Mouse (Mus musculus) limb, embryonic 13.5 days (tissue): ENCODE measurements at regions not wholly inside any gene's neighbourhood (a gene's known extent, or its start where the extent isn't known, plus 50 kb on each side); places are given as distances from the start of the nearest gene placed in this dataset.
"Not testable (repeated sequence)": the region's sequence is repeated elsewhere in the genome, so short reads cannot be mapped to it uniquely, and the experiment has no call there.

ENCODE experiments used
- ATAC-seq: fragments of 200-750 bp; cut with Nextera tagmentation; 2 replicates; pipeline ENCODE4 v1.8.0; 2017; ENCODE audit warnings: low read depth, moderate number of reproducible peaks, moderate TSS enrichment; ENCODE audit not compliant: low FRiP score
- H3K27ac ChIP-seq: fragments of 300-500 bp; sonication (generic); 2 replicates; pipeline ENCODE4 v1.5.1; 2015; ENCODE audit warnings: inconsistent platforms, mild to moderate bottlenecking, moderate library complexity
- H3K27me3 ChIP-seq: fragments of 300-500 bp; sonication (generic); 2 replicates; pipeline ENCODE4 v1.6.1; 2015; ENCODE audit warnings: mild to moderate bottlenecking, inconsistent platforms
- H3K36me3 ChIP-seq: fragments of 300-500 bp; sonication (generic); 2 replicates; pipeline ENCODE4 v1.6.1; 2015; ENCODE audit warnings: inconsistent platforms, mild to moderate bottlenecking, moderate library complexity
- H3K4me1 ChIP-seq: fragments of 300-500 bp; sonication (generic); 2 replicates; pipeline ENCODE4 v1.6.1; 2015; ENCODE audit warnings: inconsistent platforms
- H3K4me2 ChIP-seq: fragments of 300-500 bp; sonication (generic); replicated peaks from 2 replicates; pipeline ENCODE4 v1.6.1; 2015; ENCODE audit warnings: inconsistent platforms, mild to moderate bottlenecking, moderate library complexity
- H3K4me3 ChIP-seq: fragments of 300-500 bp; sonication (generic); 2 replicates; pipeline ENCODE4 v1.5.1; 2015; ENCODE audit warnings: moderate library complexity, mild to moderate bottlenecking, inconsistent platforms
- H3K9ac ChIP-seq: fragments of 300-500 bp; sonication (generic); 2 replicates; pipeline ENCODE4 v1.6.1; 2015; ENCODE audit warnings: mild to moderate bottlenecking, inconsistent platforms
- H3K9me3 ChIP-seq: fragments of 300-500 bp; sonication (generic); 2 replicates; pipeline ENCODE4 v1.6.1; 2016; ENCODE audit warnings: inconsistent platforms
- WGBS: fragments of 180-500 bp; shearing (Covaris S2); methylation state at CpG from one replicate; pipeline ENCODE4 v1.1.7; 2015; 5-methylcytosine and 5-hydroxymethylcytosine counted together

DNA sequence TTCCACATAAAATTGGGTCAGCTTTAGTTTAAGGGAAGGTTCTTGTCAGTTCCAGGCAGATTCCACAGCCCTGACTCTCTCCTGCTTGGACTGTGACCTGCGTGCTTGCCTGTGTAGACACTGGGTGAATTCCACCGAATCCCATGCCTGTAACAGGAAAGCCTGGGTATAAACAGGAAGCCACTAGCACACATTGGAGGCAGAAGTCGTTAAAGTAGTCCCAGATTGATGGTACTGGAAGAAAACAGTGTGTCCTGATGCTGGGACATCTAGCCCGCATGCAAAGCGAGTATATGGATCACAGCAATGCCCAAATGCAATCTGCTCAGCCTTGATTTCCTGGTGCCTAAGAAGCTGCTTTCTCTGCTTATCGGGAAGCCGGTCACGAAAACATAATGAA is 65.4 kb upstream of the Emcn start:
- no peak overlapping the region for H3K4me3 ChIP-seq
- no peaks in the 10 kb centered on the region; the same call in 1 of the 2 replicates for H3K27me3 ChIP-seq
- H3K9me3 ChIP-seq = no peaks in the 10 kb centered on the region
- no peaks in the 10 kb centered on the region for H3K36me3 ChIP-seq
- H3K4me2 ChIP-seq = no peak overlapping the region
- no peak overlapping the region for H3K9ac ChIP-seq
- no peak overlapping the region for H3K27ac ChIP-seq
- ATAC-seq = no peak
- no peaks in the 10 kb centered on the region for H3K4me1 ChIP-seq
- 78% methylated on average over 8 of the region's 8 CpGs for WGBS

DNA sequence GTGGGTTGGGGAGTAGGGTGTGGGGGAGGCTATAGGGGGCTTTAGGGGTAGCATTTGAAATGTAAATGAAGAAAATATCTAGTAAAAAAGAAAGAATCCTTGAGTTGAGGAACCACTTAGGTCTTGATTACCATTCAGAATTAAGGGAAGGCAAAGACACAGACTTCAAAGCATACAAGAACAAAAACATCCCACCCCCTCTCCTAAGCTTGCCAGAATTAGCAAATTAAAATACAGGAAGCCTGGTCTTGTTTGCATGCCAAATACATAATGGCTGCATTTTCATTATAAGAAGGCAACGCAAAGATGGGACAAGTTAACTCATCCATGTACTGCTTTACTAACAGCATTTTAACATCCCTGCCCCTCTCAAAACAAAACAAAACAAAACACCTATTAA is 61.6 kb upstream of the Emcn start:
- ATAC-seq = no peak
- Histone ChIP-seq H3K4me3 (no peak overlapping the region), H3K27ac (no peak overlapping the region), H3K9me3 (no peaks in the 10 kb centered on the region), H3K4me1 (no peaks in the 10 kb centered on the region), H3K4me2 (no peak overlapping the region), H3K27me3 (no peaks in the 10 kb centered on the region; the same call in 1 of the 2 replicates), H3K9ac (no peak overlapping the region), H3K36me3 (no peaks in the 10 kb centered on the region)
- 78% methylated on average over 1 of the region's 1 CpGs for WGBS

DNA sequence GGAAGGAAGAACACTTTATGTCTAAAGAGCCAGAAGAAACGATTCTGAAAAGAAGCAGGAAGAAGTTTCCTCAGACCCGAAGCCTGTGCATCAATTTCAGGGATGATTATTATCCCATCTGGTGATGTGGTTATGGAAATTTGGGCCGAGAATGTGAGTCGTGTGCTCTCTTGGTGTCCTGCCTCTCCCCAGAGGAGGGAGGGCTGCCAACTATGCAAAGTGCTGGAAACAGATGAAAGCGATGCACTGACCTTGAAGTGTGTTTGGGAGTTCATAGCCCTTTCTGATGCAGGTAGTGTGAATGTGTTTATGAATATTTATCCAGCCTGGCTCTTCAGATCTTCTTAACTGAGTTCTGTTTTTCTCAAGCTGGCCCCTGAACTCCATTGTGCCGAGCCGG is 59.8 kb upstream of the Emcn start:
- H3K9me3 ChIP-seq = no peaks in the 10 kb centered on the region
- H3K36me3 ChIP-seq = no peaks in the 10 kb centered on the region
- H3K9ac ChIP-seq = no peak overlapping the region
- H3K4me3 ChIP-seq = no peak overlapping the region
- H3K27ac ChIP-seq = no peak overlapping the region
- H3K27me3 ChIP-seq = no peaks in the 10 kb centered on the region
- no peak overlapping the region for H3K4me2 ChIP-seq
- 74% methylated on average over 7 of the region's 7 CpGs for WGBS
- ATAC-seq = peak; percentile 40; the same call in 1 of the 2 replicates
- no peaks in the 10 kb centered on the region for H3K4me1 ChIP-seq

DNA sequence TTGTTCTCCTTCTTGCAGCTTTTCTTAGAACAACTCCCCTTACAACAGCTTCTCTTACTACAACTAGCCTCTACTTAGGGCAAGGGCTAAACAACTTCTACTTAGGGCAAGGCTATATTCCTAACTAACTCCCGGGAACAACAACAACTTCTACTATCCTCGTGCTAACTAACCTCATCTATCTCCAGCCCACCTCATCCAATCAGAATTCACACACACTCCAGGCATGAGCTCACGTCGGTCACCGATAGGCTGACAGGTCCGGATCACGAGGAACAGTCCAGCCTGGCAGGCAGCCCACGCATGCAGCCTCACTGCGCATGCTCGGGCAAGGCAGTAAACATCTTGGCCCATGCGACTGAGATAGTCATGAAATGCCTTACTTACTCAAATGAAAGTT is 53.3 kb upstream of the Emcn start:
- H3K9me3 ChIP-seq, H3K27ac ChIP-seq, H3K4me2 ChIP-seq, ATAC-seq, H3K9ac ChIP-seq, H3K4me3 ChIP-seq, H3K36me3 ChIP-seq, H3K27me3 ChIP-seq: not testable (repeated sequence)
- H3K4me1 ChIP-seq = peaks cover 19% of the 10 kb centered on the region; the same call in 1 of the 2 replicates
- WGBS = 92% methylated on average over 11 of the region's 11 CpGs

DNA sequence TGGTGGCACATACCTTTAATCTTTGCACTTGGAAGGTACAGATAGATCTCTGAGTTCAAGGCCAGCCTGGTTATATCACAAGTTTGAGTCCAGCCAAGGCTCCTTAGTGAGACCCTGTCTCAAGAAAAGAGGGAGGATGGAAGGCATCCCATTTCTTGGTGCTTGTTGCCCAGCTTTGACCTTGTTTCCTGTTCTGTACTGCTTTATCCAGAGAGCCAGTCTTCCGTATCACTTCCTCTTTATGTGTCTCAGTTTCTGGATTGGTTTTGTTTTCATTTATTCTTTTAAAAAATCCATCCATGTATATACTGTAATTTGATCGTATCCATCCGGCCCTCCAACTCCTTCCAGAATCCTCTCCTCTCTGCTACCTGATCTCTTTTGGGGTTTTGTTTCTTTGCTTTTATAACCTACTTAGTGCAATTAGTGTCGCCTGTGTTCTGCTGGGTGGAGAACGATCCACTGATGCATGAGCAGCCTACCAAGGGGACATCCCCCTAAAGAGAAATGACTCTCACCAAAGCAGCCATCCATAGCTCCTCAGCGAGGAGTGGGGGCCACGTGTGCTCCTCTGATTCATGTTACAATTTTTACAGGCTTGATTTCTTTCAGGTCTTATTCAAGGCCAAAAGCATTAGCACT is 52.4 kb upstream of the Emcn start:
- H3K4me1 ChIP-seq = peaks cover 19% of the 10 kb centered on the region; the same call in 1 of the 2 replicates
- ATAC-seq = no peak
- 57% methylated on average over 7 of the region's 7 CpGs for WGBS
- no peak overlapping the region for H3K4me2 ChIP-seq
- no peak overlapping the region for H3K27ac ChIP-seq
- 0 out of 2 replicates have a peak, but pooled peaks cover 11% of the 10 kb centered on the region for H3K27me3 ChIP-seq
- H3K4me3 ChIP-seq = no peak overlapping the region
- no peaks in the 10 kb centered on the region for H3K36me3 ChIP-seq
- H3K9me3 ChIP-seq = no peaks in the 10 kb centered on the region
- no peak overlapping the region for H3K9ac ChIP-seq

DNA sequence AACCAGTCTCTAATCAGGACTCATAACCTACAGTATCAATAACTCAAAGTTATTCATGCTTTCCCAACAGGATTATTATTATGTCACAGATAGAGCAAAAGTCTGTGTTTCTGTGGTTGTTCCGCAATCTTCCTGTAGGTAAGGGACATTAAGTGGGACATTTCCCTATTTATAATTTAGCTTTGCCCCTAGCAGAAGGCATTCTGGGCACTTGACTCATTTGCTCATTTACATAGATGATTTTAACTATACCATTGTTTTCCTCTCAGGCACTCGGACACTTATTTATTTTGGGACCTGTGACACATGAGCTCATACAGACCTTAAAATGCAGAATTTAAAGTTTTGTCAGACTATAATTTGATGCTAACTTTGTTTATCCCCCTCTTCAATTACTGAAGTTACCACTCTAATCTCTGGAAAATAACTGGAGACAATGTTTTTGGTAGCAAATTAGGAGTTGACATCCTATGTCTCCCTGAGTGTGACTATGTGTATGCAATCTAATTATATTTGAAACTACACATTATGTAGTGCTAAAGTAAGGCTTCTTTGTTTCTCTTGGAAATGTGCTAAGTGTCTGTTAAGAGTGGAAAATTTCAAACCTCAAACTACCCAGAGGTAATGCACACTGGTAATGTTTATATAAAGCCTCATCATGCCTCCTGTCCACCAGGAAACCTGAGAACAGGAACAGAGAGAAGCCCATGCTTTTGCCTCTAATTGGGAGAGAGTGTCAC is 51.8 kb upstream of the Emcn start:
- H3K27me3 ChIP-seq = 0 out of 2 replicates have a peak, but pooled peaks cover 11% of the 10 kb centered on the region
- H3K4me1 ChIP-seq = peaks cover 19% of the 10 kb centered on the region; the same call in 1 of the 2 replicates
- WGBS = 73% methylated on average over 2 of the region's 2 CpGs
- H3K27ac ChIP-seq = 0 out of 2 replicates have a peak overlapping the region, but pooled peaks have one; percentile 6
- no peak overlapping the region for H3K4me3 ChIP-seq
- H3K9me3 ChIP-seq = no peaks in the 10 kb centered on the region
- no peak for ATAC-seq
- H3K36me3 ChIP-seq = no peaks in the 10 kb centered on the region
- H3K4me2 ChIP-seq = 0 out of 2 replicates have a peak overlapping the region, but pooled peaks have one; percentile 12
- no peak overlapping the region for H3K9ac ChIP-seq

DNA sequence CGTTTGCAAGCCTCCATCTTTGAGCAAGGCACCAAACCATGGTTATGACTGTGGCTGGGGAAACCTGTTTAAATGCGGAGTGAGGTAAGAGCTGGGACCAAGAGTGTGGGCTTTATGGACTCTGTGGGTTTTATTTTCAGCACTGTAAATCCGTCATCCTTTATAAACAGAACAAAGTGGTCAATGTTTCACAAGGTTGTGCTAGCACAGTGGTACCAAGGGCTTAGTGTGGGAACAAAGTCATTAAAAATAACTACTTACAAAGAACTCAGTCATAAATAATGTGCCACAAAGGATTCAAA is 51.2 kb upstream of the Emcn start:
- Histone ChIP-seq H3K4me1 (peaks cover 19% of the 10 kb centered on the region; the same call in 1 of the 2 replicates), H3K4me3 (no peak overlapping the region), H3K27me3 (0 out of 2 replicates have a peak, but pooled peaks cover 11% of the 10 kb centered on the region), H3K9me3 (no peaks in the 10 kb centered on the region), H3K4me2 (0 out of 2 replicates have a peak overlapping the region, but pooled peaks have one; percentile 12), H3K36me3 (no peaks in the 10 kb centered on the region), H3K27ac (peak overlapping the region; percentile 76; the same call in 1 of the 2 replicates), H3K9ac (no peak overlapping the region)
- peak; percentile 89 for ATAC-seq
- WGBS = 10% methylated on average over 3 of the region's 3 CpGs
